Mouse (Mus musculus) testis, adult 2 months (tissue): ENCODE results near the gene Nav2.

Experiments
- CTCF ChIP-seq: fragments of 200-500 bp; IDR thresholded peaks from 2 replicates; pipeline ENCODE4 v1.5.1; 2012; ENCODE audit warnings: low read depth, mild to moderate bottlenecking, inconsistent platforms, low read length, moderate library complexity; ENCODE audit not compliant: control insufficient read depth, insufficient read depth, insufficient replicate concordance
- POLR2A ChIP-seq: fragments of 200-500 bp; IDR thresholded peaks from 2 replicates; pipeline ENCODE4 v1.6.1; 2012; ENCODE audit warnings: low read depth, mild to moderate bottlenecking, inconsistent platforms, low read length, moderate library complexity; ENCODE audit not compliant: control insufficient read depth

- TF ChIP-seq CTCF = no peak
- no peak for TF ChIP-seq POLR2A
These were observed 231.2 kb downstream of the Nav2 start for GRCm38 (mm10) chr7:49139762-49140161.
